Comparison of ENCODE assay signal across 15 mouse cellular contexts in genomic region chr16:24467544-24468290, GRCm38 (mm10).
"Had no signal": no experiment of that assay in that cellular context is flagged by ENCODE, and none has a peak within 500 bp of the region (broad histone marks: within the 10 kb centered on the region; RNA-seq: fewer than 3 reads in every experiment).

No protein-coding gene starts in this region.

- H3K4me3 ChIP-seq: left cerebral cortex, adult 2 months; limb, embryonic 10.5 days; liver, embryonic 15.5 days; megakaryocyte, embryonic 14.5 days; neural tube, embryonic 13.5 days had no signal

- H3K27ac ChIP-seq: left cerebral cortex, adult 2 months; limb, embryonic 10.5 days; liver, embryonic 15.5 days; macrophage; neural tube, embryonic 13.5 days had no signal

- H3K9me3 ChIP-seq: limb, embryonic 10.5 days; liver, embryonic 15.5 days; megakaryocyte, embryonic 14.5 days; neural tube, embryonic 13.5 days had no signal

- DNase-seq: kidney, adult 11 months; kidney, postnatal 10 days; lung, embryonic 14.5 days; lung, postnatal 14 days; right cerebral cortex, postnatal 25 days; thymus, postnatal 36 days had no signal

- H3K9ac ChIP-seq: liver, embryonic 15.5 days; lung, embryonic 14.5 days; neural tube, embryonic 13.5 days had no signal

- ATAC-seq: midbrain, embryonic 16.5 days had no signal

- H3K36me3 ChIP-seq: liver, embryonic 15.5 days; neural tube, embryonic 13.5 days had no signal

- H3K4me2 ChIP-seq: liver, embryonic 11.5 days; liver, embryonic 15.5 days; lung, embryonic 14.5 days; midbrain, embryonic 11.5 days; neural tube, embryonic 13.5 days had no signal

- H3K27me3 ChIP-seq: liver, embryonic 15.5 days; neural tube, embryonic 13.5 days had no signal

- H3K4me1 ChIP-seq: liver, embryonic 15.5 days; megakaryocyte, embryonic 14.5 days; neural tube, embryonic 13.5 days had no signal
